Mouse (Mus musculus) testis, adult 2 months (tissue): ENCODE measurements around the gene Rfx4. TPM values are rescaled to one million over a fixed set of nuclear protein-coding genes. Genes with fewer than 3 reads are reported as not detected.

Experiments
- H3K27ac ChIP-seq: fragments of 200-500 bp; 2 replicates; pipeline ENCODE4 v1.5.1; 2012; ENCODE audit warnings: low read depth, low read length; ENCODE audit not compliant: control insufficient read depth, insufficient read depth
- H3K27me3 ChIP-seq: fragments of 200-500 bp; 2 replicates; pipeline ENCODE4 v1.6.1; 2012; ENCODE audit warnings: mild to moderate bottlenecking, low read length, moderate library complexity; ENCODE audit not compliant: control insufficient read depth, insufficient read depth
- H3K36me3 ChIP-seq: fragments of 200-500 bp; 2 replicates; pipeline ENCODE4 v1.6.1; 2012; ENCODE audit warnings: mild to moderate bottlenecking, low read length; ENCODE audit not compliant: control insufficient read depth, insufficient read depth
- H3K4me1 ChIP-seq: fragments of 200-500 bp; 2 replicates; pipeline ENCODE4 v1.6.1; 2012; ENCODE audit warnings: low read length; ENCODE audit not compliant: control insufficient read depth, insufficient read depth
- H3K4me3 ChIP-seq: fragments of 200-500 bp; 2 replicates; pipeline ENCODE4 v1.5.1; 2012; ENCODE audit warnings: low read depth, mild to moderate bottlenecking, low read length, moderate library complexity, mixed read lengths; ENCODE audit not compliant: control insufficient read depth
- CTCF ChIP-seq: fragments of 200-500 bp; IDR thresholded peaks from 2 replicates; pipeline ENCODE4 v1.5.1; 2012; ENCODE audit warnings: low read depth, mild to moderate bottlenecking, inconsistent platforms, low read length, moderate library complexity; ENCODE audit not compliant: control insufficient read depth, insufficient read depth, insufficient replicate concordance
- POLR2A ChIP-seq: fragments of 200-500 bp; IDR thresholded peaks from 2 replicates; pipeline ENCODE4 v1.6.1; 2012; ENCODE audit warnings: low read depth, mild to moderate bottlenecking, inconsistent platforms, low read length, moderate library complexity; ENCODE audit not compliant: control insufficient read depth
- polyA plus RNA-seq: library from polyadenylated mRNA; depleted of rRNA; stranded (reverse); fragments of >200 nt; gene quantifications from 2 replicates; pipeline ENCODE4 v1.2.3, GENCODE M21; 2012

The Rfx4 gene
- polyA plus RNA-seq, 1 experiment = 93.1 TPM

DNA sequence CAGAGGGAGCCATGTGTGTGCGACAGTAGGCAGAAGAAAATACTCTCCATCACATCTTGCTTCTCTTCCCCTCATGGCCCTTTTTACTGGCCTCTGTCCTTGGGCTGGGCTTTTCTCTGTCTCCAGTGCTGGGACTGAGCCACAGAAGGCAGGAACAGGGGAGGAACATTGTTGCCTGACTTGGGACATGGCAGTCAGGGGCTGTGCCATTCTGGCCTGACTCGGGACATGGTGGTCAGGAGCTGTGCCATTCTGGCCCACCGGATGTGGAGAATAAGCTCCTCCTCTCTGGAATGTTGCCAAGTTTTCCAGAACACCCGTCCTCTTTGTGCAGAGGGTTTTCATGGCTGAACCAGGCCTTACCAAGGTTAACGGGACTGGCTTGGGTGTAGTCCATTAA lies 21.2 kb downstream of the Rfx4 start:
- peaks cover 4% of the 10 kb centered on the region for H3K4me1 ChIP-seq
- H3K27me3 ChIP-seq = no peaks in the 10 kb centered on the region
- no peak for TF ChIP-seq CTCF
- TF ChIP-seq POLR2A = no peak
- H3K27ac ChIP-seq = no peak overlapping the region
- no peaks in the 10 kb centered on the region for H3K36me3 ChIP-seq
- H3K4me3 ChIP-seq = no peak overlapping the region

DNA sequence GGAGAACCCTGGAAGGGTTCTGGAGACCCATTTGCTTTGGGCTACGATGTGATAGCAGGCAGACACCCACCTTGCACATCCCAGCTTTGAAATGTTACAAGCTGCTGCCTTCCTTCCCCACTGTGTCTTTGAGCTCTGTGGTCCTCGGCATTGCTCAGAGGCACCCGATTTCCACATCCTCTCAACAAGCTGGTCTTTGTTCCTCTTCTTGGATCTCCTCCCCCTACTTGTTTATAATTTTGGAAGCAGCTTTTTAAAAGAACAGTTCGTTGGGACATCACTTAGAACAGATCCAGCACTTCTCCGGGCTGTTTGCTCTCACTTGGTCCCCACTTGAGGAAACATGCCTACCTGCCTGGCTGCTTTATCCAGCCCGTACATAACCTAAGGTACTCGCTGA lies 22.1 kb downstream of the Rfx4 start:
- H3K4me1 ChIP-seq = no peaks in the 10 kb centered on the region; the same call in 1 of the 2 replicates
- no peak overlapping the region for H3K27ac ChIP-seq
- H3K36me3 ChIP-seq = no peaks in the 10 kb centered on the region
- H3K4me3 ChIP-seq = no peak overlapping the region
- TF ChIP-seq CTCF = no peak
- no peak for TF ChIP-seq POLR2A
- no peaks in the 10 kb centered on the region for H3K27me3 ChIP-seq

DNA sequence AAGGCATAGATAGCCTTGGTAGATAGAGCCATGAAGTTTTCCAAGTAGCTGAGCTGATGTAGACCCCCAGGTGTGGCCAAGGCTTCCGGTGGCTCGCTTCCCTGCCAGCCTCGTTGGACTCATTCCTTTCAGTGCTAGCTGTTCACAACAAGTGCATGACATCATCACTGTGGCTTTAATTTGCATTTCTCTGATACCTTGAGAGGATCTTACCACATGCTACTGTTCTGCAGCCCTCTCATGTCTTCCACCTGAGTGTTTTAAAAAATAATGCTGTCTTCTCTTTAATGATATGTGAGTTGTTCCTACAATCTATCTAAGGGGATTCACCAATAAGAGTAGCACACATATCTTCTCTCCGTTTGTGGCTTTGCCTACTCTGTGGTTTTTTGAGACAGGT lies 25.0 kb downstream of the Rfx4 start:
- no peak overlapping the region for H3K27ac ChIP-seq
- no peaks in the 10 kb centered on the region for H3K36me3 ChIP-seq
- no peaks in the 10 kb centered on the region for H3K27me3 ChIP-seq
- no peak for TF ChIP-seq POLR2A
- TF ChIP-seq CTCF = no peak
- no peaks in the 10 kb centered on the region for H3K4me1 ChIP-seq
- no peak overlapping the region for H3K4me3 ChIP-seq

DNA sequence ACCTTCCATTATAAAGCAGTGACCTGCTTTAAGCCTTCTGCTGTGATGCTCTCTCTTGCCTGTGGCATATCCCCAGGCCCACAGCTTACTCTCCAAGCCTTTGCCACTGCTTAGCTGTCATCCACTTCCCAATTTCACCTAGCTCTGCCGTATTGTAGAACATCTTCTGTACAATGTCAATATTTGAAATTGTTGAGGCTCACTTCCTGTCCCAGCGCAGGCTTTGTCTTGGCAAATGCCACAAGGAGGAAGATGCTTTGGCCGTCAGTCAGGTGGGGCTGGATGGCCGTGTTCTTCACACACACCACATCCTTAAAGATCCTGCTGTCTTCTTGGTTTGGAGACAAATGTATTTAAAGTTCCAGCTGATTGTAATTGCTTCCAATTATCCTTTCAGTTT lies 29.5 kb downstream of the Rfx4 start:
- no peaks in the 10 kb centered on the region for H3K36me3 ChIP-seq
- TF ChIP-seq CTCF = no peak
- no peak for TF ChIP-seq POLR2A
- no peak overlapping the region for H3K27ac ChIP-seq
- no peak overlapping the region for H3K4me3 ChIP-seq
- no peaks in the 10 kb centered on the region for H3K4me1 ChIP-seq
- H3K27me3 ChIP-seq = no peaks in the 10 kb centered on the region

DNA sequence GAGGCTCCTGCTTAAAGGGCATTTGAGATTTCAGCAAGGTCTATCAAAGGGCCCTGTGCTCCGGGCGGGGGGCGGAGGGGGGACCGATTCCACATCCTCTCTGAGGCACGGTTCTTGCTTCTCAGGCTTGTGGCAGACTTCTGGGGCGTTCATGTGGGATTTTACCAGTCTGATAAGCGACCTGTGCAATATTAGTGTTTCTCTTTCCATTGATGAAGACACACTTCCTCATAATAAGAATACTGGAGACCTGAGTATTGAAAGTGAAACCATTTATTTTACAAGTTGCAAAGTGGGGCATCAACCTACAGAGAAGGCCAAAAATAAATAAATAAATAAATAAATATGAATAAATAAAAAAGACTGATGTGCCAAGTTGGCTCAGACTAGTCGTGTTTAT lies 34.5 kb downstream of the Rfx4 start:
- TF ChIP-seq POLR2A (no peak), CTCF (no peak)
- Histone ChIP-seq H3K27me3 (no peaks in the 10 kb centered on the region), H3K36me3 (no peaks in the 10 kb centered on the region), H3K4me1 (no peaks in the 10 kb centered on the region), H3K4me3 (no peak overlapping the region), H3K27ac (no peak overlapping the region)

DNA sequence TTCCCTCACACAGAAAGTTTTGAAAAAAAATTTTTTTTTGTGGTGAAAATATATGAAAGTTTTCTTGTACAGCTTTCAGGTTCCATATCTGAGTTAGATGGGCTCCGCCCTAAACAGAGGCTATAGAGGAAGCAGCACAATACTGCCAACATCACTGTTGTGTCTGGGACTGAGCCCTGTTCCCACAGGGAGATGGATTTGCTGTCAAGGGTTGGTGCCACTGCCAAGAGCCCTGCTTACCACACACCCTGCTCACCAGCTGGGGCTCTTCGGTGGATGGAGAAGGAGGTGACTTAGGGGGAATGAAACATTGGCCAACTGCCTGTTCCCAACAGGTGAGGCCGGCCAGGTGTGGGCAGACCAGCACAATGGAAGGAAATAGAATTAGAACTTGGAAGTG lies 35.3 kb downstream of the Rfx4 start:
- no peak overlapping the region for H3K4me3 ChIP-seq
- no peaks in the 10 kb centered on the region for H3K27me3 ChIP-seq
- H3K4me1 ChIP-seq = no peaks in the 10 kb centered on the region
- TF ChIP-seq CTCF (no peak), POLR2A (no peak)
- H3K27ac ChIP-seq = no peak overlapping the region
- H3K36me3 ChIP-seq = no peaks in the 10 kb centered on the region

DNA sequence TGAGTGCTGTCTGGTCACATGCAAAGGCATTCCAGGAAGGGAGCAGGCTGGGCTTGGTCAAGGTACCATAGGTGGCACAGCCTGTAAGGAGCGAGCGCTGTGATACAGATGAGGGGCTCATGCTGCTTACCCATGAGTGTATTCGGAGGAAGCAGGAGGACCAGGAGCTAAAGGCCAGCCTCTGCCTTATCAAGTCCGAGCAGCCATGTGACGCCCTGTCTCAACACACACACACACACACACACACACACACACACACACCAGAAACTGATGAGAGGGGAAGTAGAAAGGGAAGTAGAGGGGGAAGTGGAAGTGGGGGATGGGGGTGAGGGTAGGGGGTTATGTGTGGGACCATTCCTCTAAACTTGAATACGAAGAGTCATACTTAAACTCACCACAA lies 45.7 kb downstream of the Rfx4 start:
- Histone ChIP-seq H3K27ac (no peak overlapping the region), H3K4me3 (no peak overlapping the region), H3K4me1 (no peaks in the 10 kb centered on the region), H3K36me3 (no peaks in the 10 kb centered on the region), H3K27me3 (no peaks in the 10 kb centered on the region)
- TF ChIP-seq POLR2A = no peak
- TF ChIP-seq CTCF = no peak

DNA sequence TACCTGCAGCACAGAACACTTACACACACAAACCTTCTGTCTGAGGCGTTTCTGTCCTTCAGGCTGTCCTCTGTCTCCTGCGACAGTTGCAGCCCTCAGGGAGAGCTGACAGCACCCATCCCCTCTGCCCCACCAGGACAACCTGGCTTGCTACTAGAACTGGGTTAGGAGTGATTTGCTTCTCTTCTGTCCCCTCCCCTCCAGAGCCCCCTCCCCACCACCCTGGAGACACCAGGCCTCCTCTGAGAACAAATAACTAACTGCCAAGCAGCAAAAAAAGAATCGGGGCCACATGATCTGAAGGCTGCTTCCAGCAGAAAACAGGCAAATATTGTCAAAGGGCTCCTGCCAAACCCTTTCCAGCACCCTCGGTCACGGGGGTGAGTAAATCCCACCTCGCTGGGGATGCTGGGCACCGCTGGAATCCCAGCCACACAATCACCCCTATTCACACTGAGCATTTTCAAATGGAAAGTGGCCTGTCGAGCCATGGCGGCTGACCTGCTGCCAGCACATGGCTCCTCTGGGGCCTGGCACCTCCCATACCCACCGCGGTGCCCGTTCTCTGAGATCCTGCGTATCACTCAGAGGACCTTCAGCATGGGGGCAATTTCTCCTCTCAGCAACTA lies 47.5 kb downstream of the Rfx4 start:
- no peak for TF ChIP-seq CTCF
- TF ChIP-seq POLR2A = no peak

More for the DNA sequence above, 47.5 kb downstream of the Rfx4 start:
- H3K27me3 ChIP-seq = no peaks in the 10 kb centered on the region
- H3K4me1 ChIP-seq = no peaks in the 10 kb centered on the region
- no peak overlapping the region for H3K27ac ChIP-seq
- H3K36me3 ChIP-seq = no peaks in the 10 kb centered on the region
- H3K4me3 ChIP-seq = no peak overlapping the region
